Mouse (Mus musculus): Measurements from ENCODE around the gene Cdk8. TPM values are rescaled to one million over a fixed set of nuclear protein-coding genes. Genes with fewer than 3 reads are reported as not detected.

The Cdk8 gene
- polyA plus RNA-seq, 1 experiment from 2014 or later, result 13.0 TPM

Other genes starting within 250 kb of the Cdk8 start
- gene Cyp3a25, start 221.6 kb upstream of the Cdk8 start, polyA plus RNA-seq (2015; fragmentation: Nextera tagmentation; extraction: Ambion mirVana), result 0.13 TPM in 1 of 2 replicates, not detected in the other
- gene Cyp3a59, start 152.0 kb upstream of the Cdk8 start, polyA plus RNA-seq (2015; fragmentation: Nextera tagmentation; extraction: Ambion mirVana), result not detected in 2 replicates
- gene Gm5565, start 70.7 kb upstream of the Cdk8 start, polyA plus RNA-seq (2015; fragmentation: Nextera tagmentation; extraction: Ambion mirVana), result not detected in 2 replicates
- not detected in 2 replicates for gene Gm6309, start 60.5 kb upstream of the Cdk8 start, polyA plus RNA-seq (2015; fragmentation: Nextera tagmentation; extraction: Ambion mirVana)
- gene 1700001J03Rik, start 45.9 kb upstream of the Cdk8 start, polyA plus RNA-seq (2015; fragmentation: Nextera tagmentation; extraction: Ambion mirVana), result not detected in 2 replicates
- 58.1 and 64.6 TPM in 2 replicates for gene Rnf6, start 9.7 kb upstream of the Cdk8 start, polyA plus RNA-seq (2015; fragmentation: Nextera tagmentation; extraction: Ambion mirVana)
- 1.8 and 1.9 TPM in 2 replicates for gene Wasf3, start 153.8 kb downstream of the Cdk8 start, polyA plus RNA-seq (2015; fragmentation: Nextera tagmentation; extraction: Ambion mirVana)

Data from stomach, embryonic 16.5 days (tissue).